Mouse (Mus musculus) bone marrow macrophage, adult 2 months (primary cell): Measurements from ENCODE around the gene Vwde.

Experiments used
- CTCF ChIP-seq: IDR thresholded peaks from 2 replicates; pipeline ENCODE4 v1.5.1; 2012; ENCODE audit warnings: low read depth, mild to moderate bottlenecking, low read length, moderate library complexity
- POLR2A ChIP-seq: IDR thresholded peaks from 2 replicates; pipeline ENCODE4 v1.6.1; 2012; ENCODE audit warnings: mild to moderate bottlenecking, low read depth, low read length, borderline replicate concordance

- no peak for TF ChIP-seq POLR2A
- TF ChIP-seq CTCF, result no peak
These were observed 30.6 kb upstream of the Vwde start for GRCm38 (mm10) chr6:13255341-13255740.
